Mouse (Mus musculus): ENCODE measurements around the gene Itm2c. TPM values are rescaled to one million over a fixed set of nuclear protein-coding genes. Genes with fewer than 3 reads are reported as not detected.

The Itm2c gene
- polyA plus RNA-seq, 1 experiment = 232 TPM

- peaks cover 22% of the 10 kb centered on the region for H3K4me1 ChIP-seq (replicated peaks; ENCODE audit: control insufficient read depth, insufficient read depth, low read length)
- 90% methylated on average over 8 of the region's 8 CpGs for WGBS
- no peak for DNase-seq
- H3K36me3 ChIP-seq (ENCODE audit: control insufficient read depth, insufficient read depth, low read length) = no peaks in the 10 kb centered on the region; the same call in 1 of the 2 replicates
- H3K27ac ChIP-seq (ENCODE audit: control insufficient read depth, insufficient read depth, low read length) = no peak overlapping the region
- H3K27me3 ChIP-seq (ENCODE audit: control insufficient read depth, insufficient read depth, low read length) = no peaks in the 10 kb centered on the region
- TF ChIP-seq POLR2A (IDR thresholded peaks at IDR 0.05; ENCODE audit: control insufficient read depth, extremely low read depth, insufficient read depth, low read length, poor library complexity) (no peak), CTCF (IDR thresholded peaks at IDR 0.05; ENCODE audit: borderline replicate concordance, control insufficient read depth, extremely low read depth, insufficient read depth, low read length, poor library complexity) (no peak)
- H3K4me3 ChIP-seq (ENCODE audit: control insufficient read depth, insufficient read depth, low read length) = no peak overlapping the region
Observed at GRCm38 (mm10) chr1:85897901-85898760, 4.0 kb downstream of the Itm2c start.

GRCm38 (mm10) chr1:85898761-85899387, 4.8 kb downstream of the Itm2c start:
- H3K36me3 ChIP-seq (ENCODE audit: control insufficient read depth, insufficient read depth, low read length) = peaks cover 2% of the 10 kb centered on the region
- H3K27me3 ChIP-seq (ENCODE audit: control insufficient read depth, insufficient read depth, low read length) = no peaks in the 10 kb centered on the region
- H3K27ac ChIP-seq (ENCODE audit: control insufficient read depth, insufficient read depth, low read length) = no peak overlapping the region
- 81% methylated on average over 12 of the region's 12 CpGs for WGBS
- H3K4me1 ChIP-seq (replicated peaks; ENCODE audit: control insufficient read depth, insufficient read depth, low read length) = peaks cover 22% of the 10 kb centered on the region
- no peak for TF ChIP-seq CTCF (IDR thresholded peaks at IDR 0.05; ENCODE audit: borderline replicate concordance, control insufficient read depth, extremely low read depth, insufficient read depth, low read length, poor library complexity)
- TF ChIP-seq POLR2A (IDR thresholded peaks at IDR 0.05; ENCODE audit: control insufficient read depth, extremely low read depth, insufficient read depth, low read length, poor library complexity) = no peak
- DNase-seq = no peak
- H3K4me3 ChIP-seq (ENCODE audit: control insufficient read depth, insufficient read depth, low read length) = no peak overlapping the region

- no peak for TF ChIP-seq CTCF (IDR thresholded peaks at IDR 0.05; ENCODE audit: borderline replicate concordance, control insufficient read depth, extremely low read depth, insufficient read depth, low read length, poor library complexity)
- no peak for TF ChIP-seq POLR2A (IDR thresholded peaks at IDR 0.05; ENCODE audit: control insufficient read depth, extremely low read depth, insufficient read depth, low read length, poor library complexity)
- no peak for DNase-seq
- H3K36me3 ChIP-seq (ENCODE audit: control insufficient read depth, insufficient read depth, low read length) = peaks cover 4% of the 10 kb centered on the region
- no peak overlapping the region for H3K4me3 ChIP-seq (ENCODE audit: control insufficient read depth, insufficient read depth, low read length)
- H3K27me3 ChIP-seq (ENCODE audit: control insufficient read depth, insufficient read depth, low read length) = no peaks in the 10 kb centered on the region
- H3K4me1 ChIP-seq (replicated peaks; ENCODE audit: control insufficient read depth, insufficient read depth, low read length) = peaks cover 22% of the 10 kb centered on the region
- peak overlapping the region; percentile 6; the same call in 1 of the 2 replicates for H3K27ac ChIP-seq (ENCODE audit: control insufficient read depth, insufficient read depth, low read length)
Observed at GRCm38 (mm10) chr1:85899388-85899761, 5.3 kb downstream of the Itm2c start.

- no peak for TF ChIP-seq CTCF (IDR thresholded peaks at IDR 0.05; ENCODE audit: borderline replicate concordance, control insufficient read depth, extremely low read depth, insufficient read depth, low read length, poor library complexity)
- TF ChIP-seq POLR2A (IDR thresholded peaks at IDR 0.05; ENCODE audit: control insufficient read depth, extremely low read depth, insufficient read depth, low read length, poor library complexity) = no peak
- H3K27me3 ChIP-seq (ENCODE audit: control insufficient read depth, insufficient read depth, low read length) = no peaks in the 10 kb centered on the region
- no peak overlapping the region for H3K27ac ChIP-seq (ENCODE audit: control insufficient read depth, insufficient read depth, low read length)
- H3K4me1 ChIP-seq (replicated peaks; ENCODE audit: control insufficient read depth, insufficient read depth, low read length) = peaks cover 16% of the 10 kb centered on the region
- WGBS = 77% methylated on average over 7 of the region's 7 CpGs
- peaks cover 15% of the 10 kb centered on the region for H3K36me3 ChIP-seq (ENCODE audit: control insufficient read depth, insufficient read depth, low read length)
- no peak overlapping the region for H3K4me3 ChIP-seq (ENCODE audit: control insufficient read depth, insufficient read depth, low read length)
- no peak for DNase-seq
Observed at GRCm38 (mm10) chr1:85900521-85901333, 6.6 kb downstream of the Itm2c start.

- DNase-seq = no peak
- Histone ChIP-seq H3K27me3 (ENCODE audit: control insufficient read depth, insufficient read depth, low read length) (no peaks in the 10 kb centered on the region), H3K4me3 (ENCODE audit: control insufficient read depth, insufficient read depth, low read length) (no peak overlapping the region), H3K27ac (ENCODE audit: control insufficient read depth, insufficient read depth, low read length) (no peak overlapping the region; the same call in 1 of the 2 replicates), H3K4me1 (replicated peaks; ENCODE audit: control insufficient read depth, insufficient read depth, low read length) (peaks cover 8% of the 10 kb centered on the region), H3K36me3 (ENCODE audit: control insufficient read depth, insufficient read depth, low read length) (peaks cover 22% of the 10 kb centered on the region)
- TF ChIP-seq POLR2A (IDR thresholded peaks at IDR 0.05; ENCODE audit: control insufficient read depth, extremely low read depth, insufficient read depth, low read length, poor library complexity) (no peak), CTCF (IDR thresholded peaks at IDR 0.05; ENCODE audit: borderline replicate concordance, control insufficient read depth, extremely low read depth, insufficient read depth, low read length, poor library complexity) (no peak)
- WGBS = 64% methylated on average over 3 of the region's 3 CpGs
Observed at GRCm38 (mm10) chr1:85901516-85902107, 7.5 kb downstream of the Itm2c start.

GRCm38 (mm10) chr1:85902108-85902561, 8.1 kb downstream of the Itm2c start:
- H3K4me1 ChIP-seq (replicated peaks; ENCODE audit: control insufficient read depth, insufficient read depth, low read length) = peaks cover 3% of the 10 kb centered on the region
- no peak for TF ChIP-seq CTCF (IDR thresholded peaks at IDR 0.05; ENCODE audit: borderline replicate concordance, control insufficient read depth, extremely low read depth, insufficient read depth, low read length, poor library complexity)
- TF ChIP-seq POLR2A (IDR thresholded peaks at IDR 0.05; ENCODE audit: control insufficient read depth, extremely low read depth, insufficient read depth, low read length, poor library complexity) = no peak
- 86% methylated on average over 7 of the region's 7 CpGs for WGBS

More at GRCm38 (mm10) chr1:85902108-85902561, 8.1 kb downstream of the Itm2c start:
- Histone ChIP-seq H3K36me3 (ENCODE audit: control insufficient read depth, insufficient read depth, low read length) (peaks cover 24% of the 10 kb centered on the region), H3K27me3 (ENCODE audit: control insufficient read depth, insufficient read depth, low read length) (no peaks in the 10 kb centered on the region), H3K4me3 (ENCODE audit: control insufficient read depth, insufficient read depth, low read length) (no peak overlapping the region), H3K27ac (ENCODE audit: control insufficient read depth, insufficient read depth, low read length) (no peak overlapping the region)
- DNase-seq = no peak

Measured in thymus, adult 2 months (tissue).